Mouse (Mus musculus) kidney, postnatal 0 days (tissue): ENCODE data around the gene Ifrd1. TPM values are rescaled to one million over a fixed set of nuclear protein-coding genes. Genes with fewer than 3 reads are reported as not detected.
"Not testable (repeated sequence)": the region's sequence is repeated elsewhere in the genome, so short reads cannot be mapped to it uniquely, and the experiment has no call there.

Source experiments
- ATAC-seq: fragments of 200-750 bp; cut with Nextera tagmentation; replicated peaks from 2 replicates; pipeline ENCODE4 v1.8.0; 2017; ENCODE audit warnings: low read depth, moderate number of reproducible peaks, moderate TSS enrichment, moderate library complexity; ENCODE audit not compliant: low FRiP score
- DNase-seq: peaks from one replicate; pipeline ENCODE4 v3.0.0-alpha.2; 2016; ENCODE audit warnings: low spot score
- H3K27ac ChIP-seq: fragments of 300-500 bp; sonication (generic); 2 replicates; pipeline ENCODE4 v1.5.1; 2014; ENCODE audit warnings: mild to moderate bottlenecking
- H3K27me3 ChIP-seq: fragments of 300-500 bp; sonication (generic); 2 replicates; pipeline ENCODE4 v1.6.1; 2014; ENCODE audit warnings: low read length, mixed read lengths; ENCODE audit not compliant: insufficient read depth
- H3K36me3 ChIP-seq: fragments of 300-500 bp; sonication (generic); 2 replicates; pipeline ENCODE4 v1.6.1; 2014; ENCODE audit warnings: low read length, mixed read lengths; ENCODE audit not compliant: insufficient read depth
- H3K4me1 ChIP-seq: fragments of 300-500 bp; sonication (generic); replicated peaks from 2 replicates; pipeline ENCODE4 v1.6.1; 2014; ENCODE audit warnings: antibody characterized with exemption, low read length, mixed read lengths; ENCODE audit not compliant: insufficient read depth
- H3K4me2 ChIP-seq: fragments of 300-500 bp; sonication (generic); 2 replicates; pipeline ENCODE4 v1.6.1; 2014; ENCODE audit warnings: mild to moderate bottlenecking, low read length, moderate library complexity, mixed read lengths
- H3K4me3 ChIP-seq: fragments of 300-500 bp; sonication (generic); replicated peaks from 2 replicates; pipeline ENCODE4 v1.5.1; 2014; ENCODE audit warnings: low read depth, low read length
- H3K9ac ChIP-seq: fragments of 300-500 bp; sonication (generic); 2 replicates; pipeline ENCODE4 v1.6.1; 2014; ENCODE audit warnings: low read depth, low read length
- H3K9me3 ChIP-seq: fragments of 300-500 bp; sonication (generic); replicated peaks from 2 replicates; pipeline ENCODE4 v1.6.1; 2016; ENCODE audit warnings: low read length, inconsistent platforms, mixed read lengths
- CTCF ChIP-seq: IDR thresholded peaks from 2 replicates; pipeline ENCODE4 v1.5.1; 2016; ENCODE audit warnings: antibody characterized with exemption, low read depth, mild to moderate bottlenecking, moderate library complexity
- WGBS: fragments of 180-500 bp; shearing (Covaris S2); extraction: QIAGEN DNeasy Blood & Tissue Kit; methylation state at CpG from one replicate; pipeline ENCODE4 v1.1.7; 2014; 5-methylcytosine and 5-hydroxymethylcytosine counted together
- polyA plus RNA-seq: library from polyadenylated mRNA; unstranded; fragments of >200 nt; fragmentation: Nextera tagmentation; extraction: Ambion mirVana; gene quantifications from 2 replicates; pipeline ENCODE4 v1.2.1, GENCODE M21; 2015

Gene Ifrd1
- polyA plus RNA-seq, 1 experiment from 2014 or later: 119 TPM

DNA sequence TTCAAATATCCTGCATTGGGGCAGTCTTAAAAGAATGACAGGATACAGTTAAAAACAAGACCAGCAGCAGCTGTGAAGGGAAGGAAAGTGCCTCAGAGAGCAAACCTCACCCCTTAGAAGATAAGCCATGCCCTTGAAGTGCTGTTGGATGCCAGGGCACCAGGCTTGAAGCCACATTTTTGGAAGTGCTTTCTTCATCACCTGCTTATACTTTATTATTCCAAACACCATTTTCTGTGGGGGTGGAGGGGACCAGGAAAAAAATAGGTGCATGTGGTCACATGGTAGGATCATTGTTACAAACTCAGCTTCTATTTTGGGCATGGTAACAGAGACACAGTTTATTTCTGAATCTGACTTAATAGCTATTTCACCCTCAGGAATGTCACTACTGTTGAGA lies 50.8 kb downstream of the Ifrd1 start:
- Histone ChIP-seq H3K4me1 (no peaks in the 10 kb centered on the region), H3K4me3 (no peak overlapping the region), H3K27ac (no peak overlapping the region), H3K27me3 (no peaks in the 10 kb centered on the region), H3K4me2 (no peak overlapping the region), H3K36me3 (peaks cover 9% of the 10 kb centered on the region; the same call in 1 of the 2 replicates), H3K9me3 (no peaks in the 10 kb centered on the region), H3K9ac (no peak overlapping the region)
- no peak for ATAC-seq
- no peak for TF ChIP-seq CTCF
- DNase-seq: no peak

DNA sequence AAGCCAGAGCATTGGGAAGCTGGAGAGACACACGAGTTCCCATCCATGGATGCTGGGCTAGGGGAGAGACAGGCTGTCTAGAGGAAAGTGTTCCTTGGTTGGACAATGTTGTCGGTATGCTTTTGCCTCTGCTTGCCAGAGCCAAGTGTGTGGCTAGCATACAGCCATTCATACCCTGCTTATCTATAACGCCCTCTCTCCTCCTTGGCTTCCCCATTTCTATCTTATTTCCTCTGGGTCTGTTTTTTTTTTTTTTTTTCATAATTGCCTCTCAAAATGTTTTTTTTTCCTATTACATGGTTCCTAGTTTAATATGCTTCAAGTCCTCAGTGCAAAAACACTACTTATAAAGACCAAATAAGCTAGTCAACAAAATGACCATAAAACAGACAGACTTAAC lies 62.8 kb downstream of the Ifrd1 start:
- Histone ChIP-seq H3K9ac (no peak overlapping the region), H3K27me3 (no peaks in the 10 kb centered on the region), H3K9me3 (no peaks in the 10 kb centered on the region), H3K4me1 (no peaks in the 10 kb centered on the region), H3K4me3 (no peak overlapping the region), H3K27ac (no peak overlapping the region), H3K4me2 (no peak overlapping the region), H3K36me3 (no peaks in the 10 kb centered on the region)
- ATAC-seq (no peak), DNase-seq (no peak)
- 83% methylated on average over 3 of the region's 3 CpGs for WGBS
- no peak for TF ChIP-seq CTCF

DNA sequence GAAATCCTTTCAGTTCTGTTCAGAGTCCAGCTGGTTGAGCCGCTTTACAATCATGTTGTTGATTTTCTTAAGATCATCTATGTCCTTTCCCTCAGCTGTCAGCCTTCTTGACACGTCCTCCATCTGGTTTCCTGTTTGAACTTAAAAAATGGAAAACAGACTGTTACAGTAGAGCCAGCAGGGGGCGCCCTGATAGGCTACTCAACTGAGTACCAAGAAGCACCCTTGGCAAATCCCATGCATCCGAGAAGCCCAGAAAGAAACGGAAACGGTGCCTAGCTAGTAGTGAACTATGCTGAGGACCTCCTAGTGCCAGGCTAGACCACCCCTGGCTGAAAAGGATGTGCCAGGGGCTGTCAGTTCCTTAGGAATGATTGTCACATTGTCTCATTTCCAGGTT lies 71.2 kb downstream of the Ifrd1 start:
- ATAC-seq (no peak), DNase-seq (no peak)
- 64% methylated on average over 6 of the region's 6 CpGs for WGBS

DNA sequence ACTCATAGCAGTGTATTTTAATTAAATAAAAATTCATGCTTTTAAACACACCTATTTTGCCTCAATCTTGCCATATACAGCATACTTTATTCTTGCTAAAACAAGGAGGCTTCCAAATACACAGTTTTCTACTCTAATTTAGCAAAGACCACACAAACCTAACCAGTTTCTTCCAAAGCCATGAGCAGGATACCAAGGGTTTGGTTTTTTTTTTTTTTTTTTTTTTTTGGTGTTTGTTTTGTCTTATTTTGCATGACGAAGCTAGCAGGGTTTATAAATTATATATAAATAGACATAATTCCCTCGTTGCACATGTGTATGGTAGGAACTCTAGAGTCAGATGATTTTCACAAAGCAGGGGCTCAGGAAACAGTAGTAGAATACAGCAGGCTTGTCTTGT lies 72.1 kb downstream of the Ifrd1 start:
- no peak overlapping the region for H3K4me3 ChIP-seq
- no peak overlapping the region for H3K9ac ChIP-seq
- no peak overlapping the region for H3K27ac ChIP-seq
- no peaks in the 10 kb centered on the region for H3K4me1 ChIP-seq
- ATAC-seq (no peak), DNase-seq (no peak)
- H3K9me3 ChIP-seq: no peaks in the 10 kb centered on the region
- no peaks in the 10 kb centered on the region for H3K27me3 ChIP-seq
- 70% methylated on average over 2 of the region's 2 CpGs for WGBS
- no peaks in the 10 kb centered on the region for H3K36me3 ChIP-seq
- no peak overlapping the region for H3K4me2 ChIP-seq
- TF ChIP-seq CTCF: no peak

More for the DNA sequence above, 71.2 kb downstream of the Ifrd1 start:
- no peaks in the 10 kb centered on the region for H3K4me1 ChIP-seq
- no peak overlapping the region for H3K27ac ChIP-seq
- no peak overlapping the region for H3K9ac ChIP-seq
- no peak overlapping the region for H3K4me2 ChIP-seq
- H3K9me3 ChIP-seq: no peaks in the 10 kb centered on the region
- H3K36me3 ChIP-seq: no peaks in the 10 kb centered on the region
- H3K27me3 ChIP-seq: no peaks in the 10 kb centered on the region
- TF ChIP-seq CTCF: peak; percentile 51
- H3K4me3 ChIP-seq: no peak overlapping the region

DNA sequence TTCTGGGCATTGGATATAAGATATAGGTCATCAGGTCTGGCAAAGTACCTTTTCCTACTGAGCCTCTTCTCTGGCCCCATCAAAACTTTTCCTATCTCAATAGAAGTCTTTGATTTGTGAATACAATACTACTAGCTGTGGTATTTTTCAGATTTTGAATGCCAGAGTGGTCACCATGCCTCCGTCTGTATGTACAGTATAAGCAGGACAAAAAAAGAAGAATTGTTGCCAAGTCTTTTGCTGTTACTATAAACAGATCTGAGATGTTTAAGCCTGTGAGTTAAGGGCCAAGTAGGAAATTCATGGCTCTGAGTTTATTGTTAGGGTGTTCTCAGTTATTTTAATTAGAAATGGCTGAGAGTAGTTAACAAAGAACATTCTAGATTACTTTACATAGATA lies 73.1 kb downstream of the Ifrd1 start:
- ATAC-seq, H3K9me3 ChIP-seq: not testable (repeated sequence)
- 70% methylated on average over 1 of the region's 1 CpGs for WGBS

DNA sequence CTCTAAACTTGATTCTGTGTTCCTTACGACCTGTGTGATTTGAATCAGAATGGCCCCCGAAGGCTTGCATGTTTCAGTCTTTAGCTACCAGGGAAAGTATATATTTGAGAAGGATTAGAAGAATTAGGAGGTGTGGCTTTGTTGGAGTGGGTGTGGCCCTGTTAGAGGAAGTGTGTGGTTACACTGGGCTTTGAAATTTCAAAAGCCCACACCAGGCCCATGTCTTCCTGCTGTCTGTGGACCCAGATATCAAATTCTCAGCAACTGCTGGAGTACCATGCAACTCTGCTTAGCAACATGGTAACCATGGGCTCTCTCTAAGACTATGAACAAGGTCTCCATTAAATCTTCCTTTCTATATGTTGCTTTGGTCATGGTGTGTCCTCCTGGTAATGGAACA lies 76.7 kb downstream of the Ifrd1 start:
- no peaks in the 10 kb centered on the region for H3K9me3 ChIP-seq
- no peak overlapping the region for H3K4me3 ChIP-seq
- H3K27ac ChIP-seq: no peak overlapping the region
- H3K27me3 ChIP-seq: no peaks in the 10 kb centered on the region
- no peak for ATAC-seq
- no peaks in the 10 kb centered on the region for H3K4me1 ChIP-seq
- no peak overlapping the region for H3K9ac ChIP-seq
- H3K4me2 ChIP-seq: no peak overlapping the region
- TF ChIP-seq CTCF: no peak
- no peak for DNase-seq
- H3K36me3 ChIP-seq: no peaks in the 10 kb centered on the region
- WGBS: 81% methylated on average over 2 of the region's 2 CpGs

More for the DNA sequence above, 73.1 kb downstream of the Ifrd1 start:
- H3K36me3 ChIP-seq, DNase-seq, H3K4me1 ChIP-seq, H3K4me2 ChIP-seq, H3K4me3 ChIP-seq, H3K27me3 ChIP-seq, H3K9ac ChIP-seq, H3K27ac ChIP-seq: not testable (repeated sequence)

DNA sequence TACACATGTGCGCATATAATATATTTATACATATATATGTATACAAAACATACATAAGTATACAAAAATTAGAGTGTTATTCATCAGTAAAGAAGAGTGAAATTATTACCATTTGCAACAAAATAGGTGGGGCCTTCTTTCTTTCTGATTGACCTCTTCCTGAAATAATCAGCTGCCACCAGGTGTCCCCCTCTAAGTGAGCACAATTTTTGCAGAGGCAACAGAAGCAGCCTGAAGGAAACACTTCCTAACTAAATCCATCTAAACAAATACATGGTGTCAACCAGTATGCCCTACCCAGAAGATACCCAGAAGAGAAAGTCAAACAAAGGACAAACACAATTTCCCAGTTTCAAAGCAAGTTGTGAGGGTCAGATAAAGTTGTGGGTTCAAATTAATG lies 78.6 kb downstream of the Ifrd1 start:
- H3K27me3 ChIP-seq: no peaks in the 10 kb centered on the region
- no peaks in the 10 kb centered on the region for H3K4me1 ChIP-seq
- no peak for DNase-seq
- no peaks in the 10 kb centered on the region for H3K9me3 ChIP-seq
- TF ChIP-seq CTCF: peak; percentile 19; the same call in 1 of the 2 replicates
- H3K4me2 ChIP-seq: no peak overlapping the region
- no peak for ATAC-seq
- H3K4me3 ChIP-seq: no peak overlapping the region
- no peak overlapping the region for H3K9ac ChIP-seq
- 98% methylated on average over 1 of the region's 1 CpGs for WGBS
- H3K27ac ChIP-seq: no peak overlapping the region
- H3K36me3 ChIP-seq: no peaks in the 10 kb centered on the region
